Mouse (Mus musculus): ENCODE results near the gene Clic1. TPM values are rescaled to one million over a fixed set of nuclear protein-coding genes. Genes with fewer than 3 reads are reported as not detected.

The Clic1 gene
- polyA plus RNA-seq, 1 experiment from 2014 or later: 86.4 TPM

- Histone ChIP-seq H3K27ac (ENCODE audit: low read depth, low read length) (no peak overlapping the region), H3K4me3 (ENCODE audit: low read depth, low read length) (no peak overlapping the region), H3K9ac (ENCODE audit: low read depth, low read length) (no peak overlapping the region), H3K4me1 (ENCODE audit: control insufficient read depth, insufficient read depth, low read length) (peaks cover 13% of the 10 kb centered on the region), H3K4me2 (no peak overlapping the region), H3K27me3 (ENCODE audit: control insufficient read depth, insufficient read depth, low read length) (no peaks in the 10 kb centered on the region), H3K36me3 (ENCODE audit: control insufficient read depth, insufficient read depth, low read length) (peaks cover 6% of the 10 kb centered on the region; the same call in 1 of the 2 replicates), H3K9me3 (replicated peaks; ENCODE audit: control insufficient read depth, low read length) (no peaks in the 10 kb centered on the region)
- no peak for ATAC-seq (replicated peaks; ENCODE audit: insufficient number of reproducible peaks, low FRiP score, low TSS enrichment)
- 68% methylated on average over 3 of the region's 3 CpGs for WGBS (ENCODE audit: insufficient replicate concordance)
Measured at GRCm38 (mm10) chr17:35106522-35106921, 56.8 kb downstream of the Clic1 start.

GRCm38 (mm10) chr17:35108097-35108496 is 58.3 kb downstream of the Clic1 start, which contains the start of gene Ly6g5c:
Gene Ly6g5c (plus strand): TSS chr17:35108279.
- no peak within 1 kb of the TSS for H3K4me3 ChIP-seq (ENCODE audit: low read depth, low read length)
- no peaks in the 10 kb centered on the region for H3K36me3 ChIP-seq (ENCODE audit: control insufficient read depth, insufficient read depth, low read length)
- no peaks in the 10 kb centered on the region for H3K9me3 ChIP-seq (replicated peaks; ENCODE audit: control insufficient read depth, low read length)
- ATAC-seq (replicated peaks; ENCODE audit: insufficient number of reproducible peaks, low FRiP score, low TSS enrichment): no peak
- H3K27ac ChIP-seq (ENCODE audit: low read depth, low read length): no peak within 1 kb of the TSS
- H3K4me2 ChIP-seq: no peak within 1 kb of the TSS
- H3K9ac ChIP-seq (ENCODE audit: low read depth, low read length): no peak within 1 kb of the TSS
- no peaks in the 10 kb centered on the region for H3K27me3 ChIP-seq (ENCODE audit: control insufficient read depth, insufficient read depth, low read length)
- WGBS (ENCODE audit: insufficient replicate concordance): 77% methylated on average over 6 of the region's 6 CpGs
- H3K4me1 ChIP-seq (ENCODE audit: control insufficient read depth, insufficient read depth, low read length): peaks cover 5% of the 10 kb centered on the region; the same call in 1 of the 2 replicates

Other genes with a start within 250 kb of the Clic1 start
- not detected in 2 replicates for gene Cyp21a1, start 245.4 kb upstream of the Clic1 start, polyA plus RNA-seq (2014; fragmentation: Nextera tagmentation; extraction: Ambion mirVana)
- 15.7 and 17.8 TPM in 2 replicates for gene Stk19, start 213.0 kb upstream of the Clic1 start, polyA plus RNA-seq (2014; fragmentation: Nextera tagmentation; extraction: Ambion mirVana)
- 37.3 and 38.7 TPM in 2 replicates for gene Dxo, start 212.9 kb upstream of the Clic1 start, polyA plus RNA-seq (2014; fragmentation: Nextera tagmentation; extraction: Ambion mirVana)
- 24.3 and 30.3 TPM in 2 replicates for gene Skiv2l, start 199.8 kb upstream of the Clic1 start, polyA plus RNA-seq (2014; fragmentation: Nextera tagmentation; extraction: Ambion mirVana)
- 89.9 and 96.8 TPM in 2 replicates for gene Nelfe, start 199.6 kb upstream of the Clic1 start, polyA plus RNA-seq (2014; fragmentation: Nextera tagmentation; extraction: Ambion mirVana)
- 0.65 and 2.5 TPM in 2 replicates for gene Cfb, start 187.4 kb upstream of the Clic1 start, polyA plus RNA-seq (2014; fragmentation: Nextera tagmentation; extraction: Ambion mirVana)
- 0.52 and 0.59 TPM in 2 replicates for gene Zbtb12, start 170.5 kb upstream of the Clic1 start, polyA plus RNA-seq (2014; fragmentation: Nextera tagmentation; extraction: Ambion mirVana)
- gene Gm20547, start 167.9 kb upstream of the Clic1 start, polyA plus RNA-seq (2014; fragmentation: Nextera tagmentation; extraction: Ambion mirVana): not detected in 2 replicates
- 0.70 and 0.94 TPM in 2 replicates for gene C2, start 151.7 kb upstream of the Clic1 start, polyA plus RNA-seq (2014; fragmentation: Nextera tagmentation; extraction: Ambion mirVana)
- 32.4 and 42.3 TPM in 2 replicates for gene Ehmt2, start 151.5 kb upstream of the Clic1 start, polyA plus RNA-seq (2014; fragmentation: Nextera tagmentation; extraction: Ambion mirVana)
- gene Slc44a4, start 135.5 kb upstream of the Clic1 start, polyA plus RNA-seq (2014; fragmentation: Nextera tagmentation; extraction: Ambion mirVana): 0.10 and 0.13 TPM in 2 replicates
- 16.0 and 16.6 TPM in 2 replicates for gene Neu1, start 118.7 kb upstream of the Clic1 start, polyA plus RNA-seq (2014; fragmentation: Nextera tagmentation; extraction: Ambion mirVana)
- 0.48 and 0.50 TPM in 2 replicates for gene Hspa1b, start 90.7 kb upstream of the Clic1 start, polyA plus RNA-seq (2014; fragmentation: Nextera tagmentation; extraction: Ambion mirVana)
- not detected in 2 replicates for gene Gm20481, start 80.1 kb upstream of the Clic1 start, polyA plus RNA-seq (2014; fragmentation: Nextera tagmentation; extraction: Ambion mirVana)
- 1.9 and 2.5 TPM in 2 replicates for gene Hspa1a, start 77.8 kb upstream of the Clic1 start, polyA plus RNA-seq (2014; fragmentation: Nextera tagmentation; extraction: Ambion mirVana)
- gene Hspa1l, start 77.3 kb upstream of the Clic1 start, polyA plus RNA-seq (2014; fragmentation: Nextera tagmentation; extraction: Ambion mirVana): 1.7 and 4.0 TPM in 2 replicates
- gene Lsm2, start 68.1 kb upstream of the Clic1 start, polyA plus RNA-seq (2014; fragmentation: Nextera tagmentation; extraction: Ambion mirVana): 162 and 169 TPM in 2 replicates
- gene Vars, start 49.0 kb upstream of the Clic1 start, polyA plus RNA-seq (2014; fragmentation: Nextera tagmentation; extraction: Ambion mirVana): 55.7 and 59.7 TPM in 2 replicates
- 0.20 and 0.27 TPM in 2 replicates for gene Vwa7, start 33.4 kb upstream of the Clic1 start, polyA plus RNA-seq (2014; fragmentation: Nextera tagmentation; extraction: Ambion mirVana)
- gene Sapcd1, start 21.9 kb upstream of the Clic1 start, polyA plus RNA-seq (2014; fragmentation: Nextera tagmentation; extraction: Ambion mirVana): 1.8 and 2.1 TPM in 2 replicates
- gene Msh5, start 3.2 kb upstream of the Clic1 start, polyA plus RNA-seq (2014; fragmentation: Nextera tagmentation; extraction: Ambion mirVana): 4.4 and 4.6 TPM in 2 replicates
- 213 and 217 TPM in 2 replicates for gene Ddah2, start 9.1 kb downstream of the Clic1 start, polyA plus RNA-seq (2014; fragmentation: Nextera tagmentation; extraction: Ambion mirVana)
- gene Ly6g6c, start 15.4 kb downstream of the Clic1 start, polyA plus RNA-seq (2014; fragmentation: Nextera tagmentation; extraction: Ambion mirVana): not detected in 2 replicates
- gene Mpig6b, start 16.2 kb downstream of the Clic1 start, polyA plus RNA-seq (2014; fragmentation: Nextera tagmentation; extraction: Ambion mirVana): 1.4 and 1.8 TPM in 2 replicates
- 0.42 TPM in 1 of 2 replicates, not detected in the other for gene Ly6g6e, start 26.9 kb downstream of the Clic1 start, polyA plus RNA-seq (2014; fragmentation: Nextera tagmentation; extraction: Ambion mirVana)
- gene Ly6g6d, start 28.1 kb downstream of the Clic1 start, polyA plus RNA-seq (2014; fragmentation: Nextera tagmentation; extraction: Ambion mirVana): 2.0 and 2.2 TPM in 2 replicates
- gene Ly6g6f, start 35.6 kb downstream of the Clic1 start, polyA plus RNA-seq (2014; fragmentation: Nextera tagmentation; extraction: Ambion mirVana): 1.8 TPM in 2 replicates
- 47.4 and 51.2 TPM in 2 replicates for gene Abhd16a, start 39.3 kb downstream of the Clic1 start, polyA plus RNA-seq (2014; fragmentation: Nextera tagmentation; extraction: Ambion mirVana)
- not detected in 2 replicates for gene Ly6g5c, start 58.3 kb downstream of the Clic1 start, polyA plus RNA-seq (2014; fragmentation: Nextera tagmentation; extraction: Ambion mirVana)
- gene Ly6g5b, start 65.5 kb downstream of the Clic1 start, polyA plus RNA-seq (2014; fragmentation: Nextera tagmentation; extraction: Ambion mirVana): 0.36 and 0.56 TPM in 2 replicates
- gene Gpank1, start 71.5 kb downstream of the Clic1 start, polyA plus RNA-seq (2014; fragmentation: Nextera tagmentation; extraction: Ambion mirVana): 15.7 and 17.2 TPM in 2 replicates
- gene Csnk2b, start 72.1 kb downstream of the Clic1 start, polyA plus RNA-seq (2014; fragmentation: Nextera tagmentation; extraction: Ambion mirVana): 221 and 222 TPM in 2 replicates
- 8.4 and 10.8 TPM in 2 replicates for gene D17H6S53E, start 76.4 kb downstream of the Clic1 start, polyA plus RNA-seq (2014; fragmentation: Nextera tagmentation; extraction: Ambion mirVana)
- 2.3 and 12.9 TPM in 2 replicates for gene Apom, start 82.1 kb downstream of the Clic1 start, polyA plus RNA-seq (2014; fragmentation: Nextera tagmentation; extraction: Ambion mirVana)
- 72.5 and 77.4 TPM in 2 replicates for gene Bag6, start 85.2 kb downstream of the Clic1 start, polyA plus RNA-seq (2014; fragmentation: Nextera tagmentation; extraction: Ambion mirVana)
- 128 and 163 TPM in 2 replicates for gene Prrc2a, start 114.9 kb downstream of the Clic1 start, polyA plus RNA-seq (2014; fragmentation: Nextera tagmentation; extraction: Ambion mirVana)
- gene Aif1, start 126.1 kb downstream of the Clic1 start, polyA plus RNA-seq (2014; fragmentation: Nextera tagmentation; extraction: Ambion mirVana): 2.7 and 4.2 TPM in 2 replicates
- gene Lst1, start 138.5 kb downstream of the Clic1 start, polyA plus RNA-seq (2014; fragmentation: Nextera tagmentation; extraction: Ambion mirVana): 4.9 and 5.0 TPM in 2 replicates
- 0.42 TPM in 1 of 2 replicates, not detected in the other for gene Ltb, start 144.5 kb downstream of the Clic1 start, polyA plus RNA-seq (2014; fragmentation: Nextera tagmentation; extraction: Ambion mirVana)
- not detected in 2 replicates for gene Tnf, start 152.0 kb downstream of the Clic1 start, polyA plus RNA-seq (2014; fragmentation: Nextera tagmentation; extraction: Ambion mirVana)
- gene Lta, start 155.4 kb downstream of the Clic1 start, polyA plus RNA-seq (2014; fragmentation: Nextera tagmentation; extraction: Ambion mirVana): not detected in 2 replicates
- 0.44 TPM in 1 of 2 replicates, not detected in the other for gene Gm16181, start 170.9 kb downstream of the Clic1 start, polyA plus RNA-seq (2014; fragmentation: Nextera tagmentation; extraction: Ambion mirVana)
- gene Atp6v1g2, start 183.7 kb downstream of the Clic1 start, polyA plus RNA-seq (2014; fragmentation: Nextera tagmentation; extraction: Ambion mirVana): 9.3 and 10.1 TPM in 2 replicates
- gene Nfkbil1, start 185.8 kb downstream of the Clic1 start, polyA plus RNA-seq (2014; fragmentation: Nextera tagmentation; extraction: Ambion mirVana): 2.3 and 4.9 TPM in 2 replicates
- 317 and 318 TPM in 2 replicates for gene Ddx39b, start 191.8 kb downstream of the Clic1 start, polyA plus RNA-seq (2014; fragmentation: Nextera tagmentation; extraction: Ambion mirVana)
- gene H2-D1, start 212.8 kb downstream of the Clic1 start, polyA plus RNA-seq (2014; fragmentation: Nextera tagmentation; extraction: Ambion mirVana): 21.0 and 29.1 TPM in 2 replicates

Measured in heart, embryonic 11.5 days (tissue).